Mouse (Mus musculus) frontal cortex, postnatal 36 days (tissue): ENCODE measurements around the gene Zbed5.
"Not testable (repeated sequence)": the region's sequence is repeated elsewhere in the genome, so short reads cannot be mapped to it uniquely, and the experiment has no call there.

Experiments
- DNase-seq, 2 experiments: peaks; one replicate each; pipeline ENCODE4 v3.0.0; 2022; ENCODE audit warnings: low spot score in 2 of 2

Zbed5 gene

GRCm38 (mm10) chr5:129895198-129896088 is at the start of gene Zbed5:
Zbed5 (plus strand) TSS chr5:129895723.
- peak; percentile 82 to 92 for DNase-seq

GRCm38 (mm10) chr5:129846752-129847557 is 48.6 kb upstream of the Zbed5 start, which contains the start of gene Sumf2:
Sumf2 (plus strand) TSS chr5:129846986.
- DNase-seq: peak; percentile 96

- DNase-seq: no peak
Observed at GRCm38 (mm10) chr5:129847558-129847820, 48.0 kb upstream of the Zbed5 start.

GRCm38 (mm10) chr5:129855163-129855562 is 40.4 kb upstream of the Zbed5 start:
- DNase-seq: no peak

- no peak for DNase-seq
Observed at GRCm38 (mm10) chr5:129856414-129856813, 39.1 kb upstream of the Zbed5 start.

GRCm38 (mm10) chr5:129862325-129862724 is 33.2 kb upstream of the Zbed5 start:
- DNase-seq: no peak

DNA sequence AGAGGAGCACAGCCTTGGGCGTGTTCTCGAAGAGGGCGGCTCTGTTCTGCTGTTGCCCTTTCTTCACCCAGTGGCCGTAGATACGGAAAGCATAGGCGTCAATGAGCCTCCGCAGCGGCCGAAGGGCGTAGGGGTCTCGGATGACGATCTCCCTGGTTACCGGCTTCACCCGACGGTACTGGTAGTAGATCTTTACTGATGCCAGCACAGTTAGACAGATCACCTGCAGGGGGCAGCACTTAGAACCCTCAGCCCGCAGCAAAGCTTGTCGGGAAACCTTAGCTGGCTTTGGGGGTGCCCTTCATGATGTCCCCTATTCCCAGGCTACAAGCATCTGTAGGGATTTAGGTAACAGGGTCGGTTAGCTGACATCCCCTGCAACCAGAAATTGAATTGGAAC is 31.1 kb upstream of the Zbed5 start:
- peak; percentile 22 to 48 for DNase-seq

- DNase-seq: no peak
Observed at GRCm38 (mm10) chr5:129865841-129866240, 29.7 kb upstream of the Zbed5 start.

DNA sequence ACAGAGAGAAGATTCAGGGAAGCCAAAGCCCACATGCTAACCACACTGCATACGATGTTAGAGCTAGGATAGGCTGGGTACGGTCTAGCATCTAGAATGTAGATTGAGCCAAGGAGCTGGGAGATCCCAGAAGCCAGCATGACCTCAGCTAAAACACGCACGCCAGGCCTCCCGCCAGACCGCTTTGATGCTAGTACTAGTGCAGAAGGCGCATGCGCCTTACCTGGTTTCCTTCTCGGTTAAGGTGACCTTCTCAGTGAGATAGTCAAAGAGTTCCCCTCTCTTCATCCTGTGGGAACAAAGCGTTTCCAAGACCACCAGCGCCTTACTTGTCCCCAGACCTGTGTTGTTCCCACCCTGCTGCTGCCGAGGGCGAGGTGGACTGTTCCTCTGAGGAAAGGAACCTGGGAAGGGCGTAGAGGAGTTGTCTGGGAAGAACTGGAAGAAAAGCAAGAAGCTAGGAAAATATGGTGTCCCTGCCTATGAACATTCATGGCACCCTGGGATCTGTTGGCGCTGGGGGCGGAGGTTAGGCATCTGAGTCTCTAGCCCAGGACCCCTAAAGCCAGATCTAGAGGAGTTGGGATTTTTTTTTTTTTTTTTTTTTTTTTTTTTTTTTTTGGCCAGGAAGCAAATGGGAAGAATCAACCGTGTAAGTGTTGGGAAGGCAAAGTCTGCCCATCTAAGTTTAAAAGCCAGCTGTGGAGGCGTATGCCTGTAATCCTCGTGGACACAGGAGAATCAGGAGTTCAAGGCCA is 26.1 kb upstream of the Zbed5 start:
- no peak for DNase-seq

DNA sequence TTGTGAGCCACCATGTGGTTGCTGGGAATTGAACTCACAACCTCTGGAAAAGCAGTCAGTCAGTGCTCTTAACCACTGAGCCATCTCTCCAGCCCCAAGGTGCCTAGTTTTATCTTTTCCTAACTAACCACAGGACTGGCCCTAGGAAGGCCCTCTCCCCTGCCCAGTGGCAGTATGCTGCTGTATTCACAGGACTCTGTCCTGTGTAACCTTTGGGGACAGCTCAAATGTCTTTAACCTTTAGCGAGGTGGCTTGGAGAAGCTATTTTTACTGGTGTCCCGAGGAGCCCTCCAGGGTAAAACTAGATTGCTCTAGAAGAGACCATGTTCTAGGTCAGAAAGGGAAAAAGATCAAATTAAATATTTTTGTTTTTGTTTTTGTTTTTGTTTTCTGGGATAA is 24.3 kb upstream of the Zbed5 start:
- DNase-seq: no peak

DNA sequence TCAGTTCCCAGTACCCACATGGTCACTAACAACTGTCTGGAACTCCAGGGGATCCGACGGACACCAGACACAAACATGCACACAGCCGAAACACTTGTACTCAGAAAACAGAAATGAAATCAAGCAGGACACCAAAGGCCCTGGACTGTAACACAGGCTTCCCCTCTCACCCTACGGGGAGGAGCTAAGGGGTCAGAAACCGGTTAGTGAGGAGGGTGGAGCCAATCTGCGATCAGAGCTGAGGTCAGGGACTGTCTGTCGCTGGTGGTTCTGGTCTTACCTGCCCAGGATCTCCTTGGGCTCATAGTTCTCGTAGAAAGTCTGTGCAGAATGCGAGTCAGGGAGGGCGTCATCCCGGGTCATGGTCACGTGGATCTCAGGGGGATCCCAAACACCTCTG is 21.6 kb upstream of the Zbed5 start:
- DNase-seq: no peak

DNA sequence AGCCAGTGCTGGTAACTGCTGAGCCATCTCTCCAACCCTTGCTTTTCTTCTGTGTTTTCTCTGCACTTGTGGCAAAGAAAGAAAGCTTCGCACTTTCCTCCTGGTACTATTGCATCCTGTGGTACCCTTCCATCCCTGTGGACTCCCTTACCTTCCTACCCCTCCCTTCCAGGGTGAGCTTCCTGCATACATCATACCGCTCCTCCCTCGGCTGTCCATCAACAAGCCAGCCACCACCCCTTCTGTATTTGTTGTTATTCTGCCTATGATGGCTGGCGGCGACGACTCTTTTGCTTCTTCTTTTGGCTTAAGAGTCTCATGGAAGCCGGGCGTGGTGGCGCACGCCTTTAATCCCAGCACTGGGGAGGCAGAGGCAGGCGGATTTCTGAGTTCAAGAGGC is 20.4 kb upstream of the Zbed5 start:
- DNase-seq: no peak

DNA sequence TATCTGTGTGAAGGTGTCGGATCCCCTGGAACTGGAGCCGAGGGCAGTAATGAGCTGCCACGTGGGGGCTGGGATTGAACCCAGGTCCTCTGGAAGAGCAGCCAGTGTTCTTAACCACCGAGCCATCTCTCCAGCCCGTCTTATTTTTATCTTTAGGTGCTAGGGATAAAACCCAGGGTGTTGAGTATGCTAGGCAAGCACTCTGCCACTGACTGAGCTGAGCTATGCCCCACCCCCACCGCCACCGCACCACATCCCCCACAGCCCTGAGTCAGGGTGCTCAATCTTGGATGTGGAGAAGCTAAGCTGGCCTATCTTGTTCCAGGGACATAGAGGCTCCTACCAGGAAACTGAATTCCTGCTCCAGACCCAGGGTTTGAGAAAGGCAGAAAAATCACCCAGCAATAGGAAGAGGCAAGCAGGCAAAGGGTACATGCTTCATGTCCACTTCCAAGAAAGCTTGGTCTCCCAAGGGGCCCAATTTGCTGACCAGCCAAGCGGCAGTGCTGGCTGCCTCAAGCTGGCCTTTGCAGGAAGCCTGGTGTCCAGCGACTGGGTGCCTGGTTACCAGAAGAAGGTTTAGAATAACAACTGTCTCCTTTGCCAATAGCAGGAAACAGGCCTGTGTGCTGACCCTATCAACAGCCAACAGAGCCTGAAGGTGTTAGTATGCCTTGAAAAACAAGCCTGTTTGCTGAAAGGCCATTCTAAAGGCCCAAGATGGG is 17.6 kb upstream of the Zbed5 start:
- peak; percentile 12 to 39 for DNase-seq

DNA sequence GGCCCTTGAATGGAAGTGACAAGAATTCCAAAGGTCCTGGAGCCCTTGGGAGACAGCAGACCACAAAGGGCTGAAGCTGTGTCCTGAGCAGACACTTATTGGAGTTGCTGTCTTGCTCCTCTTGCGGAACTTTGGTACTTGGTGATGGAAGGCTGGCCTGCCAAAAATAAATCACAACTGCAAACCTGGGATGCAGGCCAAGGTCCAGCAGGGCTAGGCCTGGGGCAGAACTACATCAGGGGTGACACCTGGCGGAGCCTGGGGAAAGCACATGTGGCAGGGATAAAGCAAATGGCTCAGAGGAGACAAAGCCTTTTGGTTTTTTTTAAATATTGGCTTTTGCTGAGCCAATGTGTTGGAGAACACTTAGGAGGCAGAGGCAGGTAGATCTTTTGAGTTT is 16.6 kb upstream of the Zbed5 start:
- DNase-seq: peak; percentile 13 to 48

DNA sequence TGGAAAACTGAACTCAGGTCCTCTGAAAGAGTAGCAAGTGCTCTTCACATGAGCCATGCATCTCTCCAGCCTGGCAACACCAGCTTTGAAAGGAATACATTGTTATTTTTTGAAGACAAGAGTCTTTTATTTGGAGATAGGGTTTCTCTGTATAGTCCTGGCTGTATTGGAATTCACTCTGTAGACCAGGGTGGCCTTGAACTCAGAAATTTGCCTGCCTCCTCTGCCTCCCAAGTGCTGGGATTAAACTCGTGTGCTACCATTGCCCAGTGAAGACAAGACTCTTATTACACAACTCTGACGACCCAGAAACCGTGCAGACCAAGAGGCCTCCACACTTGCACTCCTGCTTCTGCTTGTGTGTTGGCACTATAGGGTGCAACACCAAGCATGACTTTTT is 15.6 kb upstream of the Zbed5 start:
- DNase-seq: no peak

DNA sequence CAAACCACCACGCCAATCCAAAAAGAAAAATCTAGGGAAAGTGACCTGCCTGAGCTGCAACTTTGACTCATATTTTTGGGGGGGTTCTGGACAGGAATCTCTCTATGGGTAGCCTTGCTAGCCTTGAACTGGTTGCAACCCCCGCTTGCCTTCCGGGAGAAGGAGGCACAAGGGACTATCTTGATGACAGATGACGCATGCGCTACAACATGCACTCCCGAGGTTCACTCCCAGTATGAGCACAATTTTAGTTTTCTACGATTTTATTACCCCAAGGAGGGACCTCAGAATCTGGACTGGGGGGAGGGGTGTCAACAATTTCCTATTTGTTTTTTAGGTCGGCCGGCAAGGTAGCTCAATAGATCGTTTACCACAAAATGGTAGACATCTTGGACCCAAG is 9.3 kb upstream of the Zbed5 start:
- DNase-seq: no peak

DNA sequence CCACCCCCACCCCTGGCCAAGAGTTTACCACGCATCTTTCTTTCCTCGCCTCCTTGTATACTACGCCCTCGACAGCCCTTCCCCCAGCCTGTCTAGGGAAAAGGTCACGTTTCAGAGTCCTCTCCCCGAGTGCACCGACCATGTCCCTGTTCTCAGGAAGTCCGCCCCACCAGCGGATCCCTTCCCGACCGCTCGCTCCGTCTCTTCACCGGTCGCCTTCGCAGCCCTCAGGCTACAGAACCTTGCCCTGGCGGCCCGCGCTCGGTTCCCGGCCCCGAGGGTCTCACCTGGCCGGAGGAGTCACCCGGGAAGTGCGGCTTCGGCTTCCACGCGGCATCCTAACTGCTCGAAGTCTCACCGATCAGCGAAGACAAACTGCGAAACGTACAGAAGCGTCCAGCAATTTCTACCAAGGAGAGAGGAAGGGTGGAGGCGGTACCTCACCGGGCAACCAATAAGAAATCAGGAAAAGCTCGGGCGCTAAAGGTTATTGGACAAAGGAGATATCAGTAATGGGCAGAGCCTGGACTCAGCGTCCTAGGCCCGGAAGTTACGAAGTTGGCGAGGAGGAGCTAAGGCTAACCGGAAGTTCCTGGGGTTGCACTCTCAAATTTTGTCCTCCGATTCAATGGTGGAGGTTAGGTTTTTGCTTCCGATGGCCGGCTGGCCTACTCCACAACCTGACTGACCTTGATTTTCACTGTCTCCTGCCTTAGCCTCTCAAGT is 8.4 kb upstream of the Zbed5 start, which contains the start of gene Chchd2:
TSS of gene Chchd2 (minus strand) at position 560 of the 726 bp plus-strand sequence.
- peak; percentile 92 to 98 for DNase-seq

DNA sequence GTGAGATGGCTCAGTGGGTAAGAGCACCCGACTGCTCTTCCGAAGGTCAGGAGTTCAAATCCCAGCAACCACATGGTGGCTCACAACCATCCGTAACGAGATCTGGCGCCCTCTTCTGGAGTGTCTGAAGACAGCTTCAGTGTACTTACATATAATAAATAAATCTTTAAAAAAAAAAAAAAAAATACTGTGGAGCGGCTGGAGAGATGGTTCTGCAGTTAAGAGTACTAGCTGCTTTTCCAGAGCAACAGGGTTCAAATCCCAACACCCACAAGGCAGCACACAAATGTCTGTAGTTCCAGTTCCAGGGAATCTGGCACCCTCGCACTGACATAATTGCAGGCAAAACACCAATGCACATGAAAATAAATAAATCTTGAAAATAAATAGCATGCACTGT is 5.1 kb upstream of the Zbed5 start:
- not testable (repeated sequence) for DNase-seq

- DNase-seq: no peak
Observed at GRCm38 (mm10) chr5:129898449-129898848, 2.9 kb downstream of the Zbed5 start, which contains the start of gene Phkg1. Phkg1 (minus strand) TSS chr5:129898549.

DNA sequence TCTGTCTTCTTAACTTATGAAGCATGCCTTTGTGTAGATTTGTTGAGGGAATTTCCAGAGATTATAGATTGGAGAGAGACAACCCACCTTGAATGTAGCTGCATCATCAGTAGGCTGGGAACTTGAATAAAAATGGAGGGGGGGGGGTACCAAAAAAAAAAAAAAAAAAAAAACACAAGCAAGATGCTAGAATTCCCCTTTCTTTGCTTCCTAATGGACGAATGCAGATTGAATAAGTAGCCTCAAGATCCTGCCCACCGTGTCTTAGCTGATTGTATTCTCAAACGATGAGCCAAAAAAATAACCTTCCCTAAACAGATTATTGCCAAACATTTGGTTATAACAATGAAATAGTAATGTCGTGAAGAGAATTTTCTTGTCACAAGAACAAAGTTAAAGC is 12.3 kb downstream of the Zbed5 start:
- DNase-seq: no peak
